Mouse (Mus musculus) heart, postnatal 0 days (tissue): ENCODE measurements around the gene Gm47969.

Experiments used
- CTCF ChIP-seq: IDR thresholded peaks from 2 replicates; pipeline ENCODE4 v1.5.1; 2016; ENCODE audit warnings: antibody characterized with exemption, control low read depth, low read depth
- EP300 ChIP-seq: IDR thresholded peaks from 2 replicates; pipeline ENCODE4 v1.6.1; 2016; ENCODE audit warnings: antibody characterized with exemption, low read depth

GRCm38 (mm10) chr1:83060643-83061042, 15.9 kb downstream of the Gm47969 start, which contains the start of gene Krtap28-13:
- no peak for TF ChIP-seq CTCF
- no peak for TF ChIP-seq EP300
